Comparison of ENCODE assay signal across 22 mouse cellular contexts in the genomic region with DNA sequence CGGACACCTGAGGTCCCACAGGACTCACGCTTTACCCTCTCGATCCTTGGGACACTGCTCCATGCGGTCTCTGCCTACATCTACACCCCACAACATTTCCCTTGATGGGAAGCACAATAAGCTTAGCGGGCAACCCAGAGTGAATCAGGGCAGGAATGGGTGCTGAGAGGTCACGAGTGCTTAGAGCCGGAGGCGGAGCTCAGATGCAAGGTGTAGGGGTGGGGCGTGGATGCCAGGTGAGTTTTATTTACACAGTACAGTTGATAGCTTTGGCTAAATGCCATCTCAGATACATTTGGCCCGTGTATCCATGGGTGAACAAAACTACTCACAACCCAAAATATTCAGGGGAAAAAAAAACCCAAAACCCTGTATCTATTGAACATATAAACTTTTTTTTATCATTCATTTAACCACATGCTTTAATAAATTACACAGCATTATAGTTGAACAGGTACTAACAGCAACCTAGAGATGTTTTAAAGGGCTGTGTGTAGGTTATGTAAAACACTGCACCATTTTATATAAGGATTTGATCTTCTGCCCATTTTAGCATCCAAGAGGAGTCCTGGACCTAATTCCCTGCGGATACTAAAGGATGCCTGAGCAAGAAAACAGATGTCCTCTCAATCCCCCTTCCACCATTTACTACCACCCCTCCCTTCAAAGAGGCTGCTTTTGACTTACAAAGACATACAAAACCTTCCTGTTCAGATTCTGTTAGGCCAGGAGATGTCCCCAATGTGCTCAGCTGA. TPM values are rescaled to one million over a fixed set of nuclear protein-coding genes. Genes with fewer than 3 reads are reported as not detected.
DNase-seq lines count a peak whose midpoint lies in the region; ATAC-seq and TF ChIP-seq lines count a peak whose summit lies in the region.
"Had no signal": no experiment of that assay in that cellular context is flagged by ENCODE, and none has a peak within 500 bp of the region (broad histone marks: within the 10 kb centered on the region; RNA-seq: fewer than 3 reads in every experiment).

No protein-coding gene starts in this region.

- H3K9me3 ChIP-seq in heart, embryonic 10.5 days: no peaks in the 10 kb centered on the region
- H3K9me3 ChIP-seq in heart, embryonic 12.5 days (replicated peaks): no peaks in the 10 kb centered on the region
- no peaks in the 10 kb centered on the region for H3K9me3 ChIP-seq in limb, embryonic 14.5 days (ENCODE audit: control insufficient read depth, low read length)
- H3K9me3 ChIP-seq in limb, embryonic 10.5 days (replicated peaks): no peaks in the 10 kb centered on the region
- H3K9me3 ChIP-seq in intestine, embryonic 15.5 days: no peaks in the 10 kb centered on the region
- H3K9me3 ChIP-seq in stomach, embryonic 15.5 days: no peaks in the 10 kb centered on the region
- H3K9me3 ChIP-seq: embryonic facial prominence, embryonic 15.5 days; limb, embryonic 13.5 days; lung, embryonic 15.5 days; midbrain, embryonic 12.5 days; neural tube, embryonic 15.5 days had no signal

- no peak for ATAC-seq in heart, embryonic 12.5 days (ENCODE audit: insufficient number of reproducible peaks, low FRiP score)
- ATAC-seq in limb, embryonic 14.5 days (ENCODE audit: low FRiP score, low read depth): peak; percentile 55; the same call in 1 of the 2 replicates
- peak; percentile 70 for ATAC-seq in intestine, embryonic 15.5 days
- peak; percentile 67 for ATAC-seq in stomach, embryonic 15.5 days (ENCODE audit: insufficient read depth, low FRiP score, low read depth)
- ATAC-seq: forebrain, embryonic 16.5 days; inflammation-experienced regulatory T-cells, adult 6 months had no signal

- no peaks in the 10 kb centered on the region for H3K4me1 ChIP-seq in heart, embryonic 10.5 days
- H3K4me1 ChIP-seq in heart, embryonic 12.5 days (replicated peaks): no peaks in the 10 kb centered on the region
- no peaks in the 10 kb centered on the region for H3K4me1 ChIP-seq in limb, embryonic 14.5 days (ENCODE audit: control insufficient read depth, insufficient read depth, low read length)
- no peaks in the 10 kb centered on the region for H3K4me1 ChIP-seq in limb, embryonic 10.5 days
- peaks cover 3% of the 10 kb centered on the region; the same call in 1 of the 2 replicates for H3K4me1 ChIP-seq in intestine, embryonic 15.5 days (replicated peaks)
- peaks cover 3% of the 10 kb centered on the region; the same call in 1 of the 2 replicates for H3K4me1 ChIP-seq in stomach, embryonic 15.5 days
- H3K4me1 ChIP-seq: embryonic facial prominence, embryonic 15.5 days; limb, embryonic 13.5 days; midbrain, embryonic 12.5 days; neural tube, embryonic 15.5 days had no signal

- no peak for TF ChIP-seq POLR2A in limb, embryonic 14.5 days (IDR thresholded peaks at IDR 0.05; ENCODE audit: borderline replicate concordance, extremely low read depth, insufficient read depth, insufficient read length)

- no peak overlapping the region for H3K27ac ChIP-seq in heart, embryonic 10.5 days
- no peak overlapping the region for H3K27ac ChIP-seq in heart, embryonic 12.5 days (ENCODE audit: poor library complexity, severe bottlenecking)
- no peak overlapping the region for H3K27ac ChIP-seq in limb, embryonic 14.5 days (replicated peaks; ENCODE audit: low read depth, low read length)
- H3K27ac ChIP-seq in limb, embryonic 10.5 days: no peak overlapping the region
- no peak overlapping the region for H3K27ac ChIP-seq in intestine, embryonic 15.5 days
- peak overlapping the region; percentile 80 for H3K27ac ChIP-seq in stomach, embryonic 15.5 days
- H3K27ac ChIP-seq: embryonic facial prominence, embryonic 15.5 days; hindbrain, embryonic 14.5 days; layer of hippocampus, adult 2 months; limb, embryonic 13.5 days; liver, embryonic 14.5 days; lung, embryonic 15.5 days; midbrain, embryonic 12.5 days; neural tube, embryonic 15.5 days had no signal

- H3K27me3 ChIP-seq in heart, embryonic 10.5 days (ENCODE audit: insufficient read depth, poor library complexity, severe bottlenecking): no peaks in the 10 kb centered on the region
- no peaks in the 10 kb centered on the region for H3K27me3 ChIP-seq in heart, embryonic 12.5 days (replicated peaks)
- no peaks in the 10 kb centered on the region for H3K27me3 ChIP-seq in limb, embryonic 14.5 days (ENCODE audit: control insufficient read depth, insufficient read depth, low read length)
- H3K27me3 ChIP-seq in limb, embryonic 10.5 days (ENCODE audit: low read depth, poor library complexity, severe bottlenecking): no peaks in the 10 kb centered on the region
- no peaks in the 10 kb centered on the region for H3K27me3 ChIP-seq in intestine, embryonic 15.5 days (replicated peaks)
- H3K27me3 ChIP-seq in stomach, embryonic 15.5 days (replicated peaks): no peaks in the 10 kb centered on the region
- H3K27me3 ChIP-seq: embryonic facial prominence, embryonic 15.5 days; limb, embryonic 13.5 days; lung, embryonic 15.5 days; midbrain, embryonic 12.5 days; neural tube, embryonic 15.5 days had no signal

- H3K9ac ChIP-seq in heart, embryonic 12.5 days: no peak overlapping the region
- H3K9ac ChIP-seq in limb, embryonic 14.5 days (ENCODE audit: low read depth, low read length, severe bottlenecking): no peak overlapping the region
- H3K9ac ChIP-seq in intestine, embryonic 15.5 days: no peak overlapping the region
- H3K9ac ChIP-seq in stomach, embryonic 15.5 days: no peak overlapping the region
- H3K9ac ChIP-seq: embryonic facial prominence, embryonic 15.5 days; hindbrain, embryonic 14.5 days; limb, embryonic 13.5 days; liver, embryonic 14.5 days; lung, embryonic 15.5 days; midbrain, embryonic 12.5 days; neural tube, embryonic 15.5 days had no signal

- WGBS in heart, embryonic 10.5 days: 88% methylated on average over 11 of the region's 11 CpGs
- 86% methylated on average over 11 of the region's 11 CpGs for WGBS in heart, embryonic 12.5 days
- 80% methylated on average over 11 of the region's 11 CpGs for WGBS in limb, embryonic 14.5 days
- WGBS in limb, embryonic 10.5 days: 89% methylated on average over 11 of the region's 11 CpGs
- WGBS in intestine, embryonic 15.5 days: 73% methylated on average over 11 of the region's 11 CpGs
- 75% methylated on average over 11 of the region's 11 CpGs for WGBS in stomach, embryonic 15.5 days

- no peak overlapping the region for H3K4me3 ChIP-seq in heart, embryonic 10.5 days
- H3K4me3 ChIP-seq in heart, embryonic 12.5 days: no peak overlapping the region
- no peak overlapping the region for H3K4me3 ChIP-seq in limb, embryonic 14.5 days (replicated peaks; ENCODE audit: low read length)
- H3K4me3 ChIP-seq in limb, embryonic 10.5 days: no peak overlapping the region
- H3K4me3 ChIP-seq in intestine, embryonic 15.5 days (replicated peaks): no peak overlapping the region
- no peak overlapping the region for H3K4me3 ChIP-seq in stomach, embryonic 15.5 days (replicated peaks)
- H3K4me3 ChIP-seq: embryonic facial prominence, embryonic 15.5 days; layer of hippocampus, adult 2 months; limb, embryonic 13.5 days; lung, embryonic 15.5 days; midbrain, embryonic 12.5 days; neural tube, embryonic 15.5 days had no signal

- H3K4me2 ChIP-seq in heart, embryonic 12.5 days: no peak overlapping the region
- no peak overlapping the region for H3K4me2 ChIP-seq in limb, embryonic 14.5 days (replicated peaks; ENCODE audit: low read depth, low read length, severe bottlenecking)
- no peak overlapping the region for H3K4me2 ChIP-seq in intestine, embryonic 15.5 days (replicated peaks)
- H3K4me2 ChIP-seq in stomach, embryonic 15.5 days: no peak overlapping the region
- H3K4me2 ChIP-seq: embryonic facial prominence, embryonic 15.5 days; hindbrain, embryonic 14.5 days; limb, embryonic 13.5 days; lung, embryonic 15.5 days; midbrain, embryonic 12.5 days; neural tube, embryonic 15.5 days had no signal

- H3K36me3 ChIP-seq in heart, embryonic 10.5 days: no peaks in the 10 kb centered on the region
- H3K36me3 ChIP-seq in heart, embryonic 12.5 days: no peaks in the 10 kb centered on the region
- H3K36me3 ChIP-seq in limb, embryonic 14.5 days (ENCODE audit: control insufficient read depth, insufficient read depth, low read length): no peaks in the 10 kb centered on the region
- H3K36me3 ChIP-seq in limb, embryonic 10.5 days: no peaks in the 10 kb centered on the region
- no peaks in the 10 kb centered on the region for H3K36me3 ChIP-seq in intestine, embryonic 15.5 days
- H3K36me3 ChIP-seq in stomach, embryonic 15.5 days: no peaks in the 10 kb centered on the region
- H3K36me3 ChIP-seq: embryonic facial prominence, embryonic 15.5 days; limb, embryonic 13.5 days; lung, embryonic 15.5 days; midbrain, embryonic 12.5 days; neural tube, embryonic 15.5 days had no signal

- peak; percentile 38 for DNase-seq in heart, embryonic 10.5 days (ENCODE audit: low spot score)
- DNase-seq in limb, embryonic 14.5 days (ENCODE audit: low spot score): peak; percentile 45
- DNase-seq in limb, embryonic 10.5 days (ENCODE audit: low spot score): no peak
- no peak for DNase-seq in cerebellum, adult 18-20 months
- no peak for DNase-seq in layer of hippocampus, adult 9-10 months (ENCODE audit: low spot score)
- DNase-seq: adrenal gland, postnatal 25 days; cerebellum, adult 9-11 months; kidney, postnatal 14 days; thymus, postnatal 36 days had no signal

RNA-seq across cellular contexts. Expression of gene Ankdd1b, which starts 19.4 kb away (rescaled TPM):
- 0.24 and 0.31 TPM in 2 replicates for polyA plus RNA-seq in heart, embryonic 10.5 days (2016; fragmentation: Nextera tagmentation; extraction: Ambion mirVana)
- polyA plus RNA-seq in heart, embryonic 12.5 days (2016; fragmentation: Nextera tagmentation; extraction: Ambion mirVana): 0.37 and 0.56 TPM in 2 replicates
- 0.24 and 0.30 TPM in 2 replicates for polyA plus RNA-seq in limb, embryonic 14.5 days (2012; rRNA removed)
- 0.14 TPM in 1 of 2 replicates, not detected in the other for polyA plus RNA-seq in limb, embryonic 14.5 days (2014; fragmentation: Nextera tagmentation; extraction: Ambion mirVana)
- polyA plus RNA-seq in limb, embryonic 10.5 days (2016; fragmentation: Nextera tagmentation; extraction: Ambion mirVana): not detected in 2 replicates
- polyA plus RNA-seq in intestine, embryonic 15.5 days (2015; fragmentation: Nextera tagmentation; extraction: Ambion mirVana): 0.13 and 0.14 TPM in 2 replicates
- polyA plus RNA-seq in stomach, embryonic 15.5 days (2015; fragmentation: Nextera tagmentation; extraction: Ambion mirVana): 0.50 and 0.59 TPM in 2 replicates
- polyA plus RNA-seq: forebrain, embryonic 16.5 days; hindbrain, embryonic 14.5 days; inflammation-experienced regulatory T-cells, adult 6 months; limb, embryonic 13.5 days; midbrain, embryonic 12.5 days; neural tube, embryonic 15.5 days had no signal

RNA-seq across cellular contexts. Expression of gene Gm17622, which starts 39.0 kb away (rescaled TPM):
- polyA plus RNA-seq in heart, embryonic 10.5 days (2016; fragmentation: Nextera tagmentation; extraction: Ambion mirVana): not detected in 2 replicates
- polyA plus RNA-seq in heart, embryonic 12.5 days (2016; fragmentation: Nextera tagmentation; extraction: Ambion mirVana): not detected in 2 replicates
- not detected in 2 replicates for polyA plus RNA-seq in limb, embryonic 14.5 days (2012; rRNA removed)
- not detected in 2 replicates for polyA plus RNA-seq in limb, embryonic 14.5 days (2014; fragmentation: Nextera tagmentation; extraction: Ambion mirVana)
- not detected in 2 replicates for polyA plus RNA-seq in limb, embryonic 10.5 days (2016; fragmentation: Nextera tagmentation; extraction: Ambion mirVana)
- not detected in 2 replicates for polyA plus RNA-seq in intestine, embryonic 15.5 days (2015; fragmentation: Nextera tagmentation; extraction: Ambion mirVana)
- not detected in 2 replicates for polyA plus RNA-seq in stomach, embryonic 15.5 days (2015; fragmentation: Nextera tagmentation; extraction: Ambion mirVana)
- polyA plus RNA-seq: embryonic facial prominence, embryonic 15.5 days; forebrain, embryonic 16.5 days; hindbrain, embryonic 14.5 days; inflammation-experienced regulatory T-cells, adult 6 months; limb, embryonic 13.5 days; liver, embryonic 14.5 days; lung, embryonic 15.5 days; midbrain, embryonic 12.5 days; neural tube, embryonic 15.5 days had no signal

Comparison
In these comparisons a context has a peak if more than half of its experiments do, and no peak if none do; other contexts are left out.
1. DNase-seq: peak in heart, embryonic 10.5 days (single experiment) and limb, embryonic 14.5 days (single experiment); none in limb, embryonic 10.5 days (single experiment), cerebellum, adult 18-20 months (0 of 2) and layer of hippocampus, adult 9-10 months (single experiment).